Mouse (Mus musculus): ENCODE measurements at regions not wholly inside any gene's neighbourhood (a gene's known extent, or its start where the extent isn't known, plus 50 kb on each side); places are given as distances from the start of the nearest gene placed in this dataset.

DNA sequence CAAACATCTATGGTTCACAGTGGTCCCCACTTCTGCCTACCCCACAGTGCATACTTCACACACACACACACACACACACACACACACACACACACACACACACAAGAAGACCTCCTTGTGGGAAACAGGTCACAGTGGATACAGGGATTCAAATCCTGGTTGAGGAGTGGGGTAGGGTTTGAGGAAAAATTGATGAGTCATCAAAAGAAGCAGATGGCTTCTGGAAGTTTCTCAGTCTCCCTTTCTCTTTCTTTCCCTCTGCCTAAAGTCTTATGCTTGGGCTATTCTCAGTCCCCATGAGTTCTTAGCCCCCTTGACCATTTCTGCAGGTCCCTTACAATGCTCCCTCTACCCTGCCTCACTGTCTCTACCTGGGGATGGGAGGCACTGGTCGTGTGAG lies 56.4 kb downstream of the Rassf10 start:
- Histone ChIP-seq H3K27ac (ENCODE audit: low read depth, low read length) (no peak overlapping the region), H3K9me3 (ENCODE audit: control insufficient read depth, low read length) (no peaks in the 10 kb centered on the region), H3K4me2 (replicated peaks; ENCODE audit: low read depth, low read length) (no peak overlapping the region), H3K4me3 (ENCODE audit: low read depth, low read length) (no peak overlapping the region), H3K27me3 (ENCODE audit: control insufficient read depth, insufficient read depth, low read length) (no peaks in the 10 kb centered on the region), H3K4me1 (replicated peaks; ENCODE audit: control insufficient read depth, insufficient read depth, low read length) (no peaks in the 10 kb centered on the region), H3K9ac (ENCODE audit: low read depth, low read length) (no peak overlapping the region), H3K36me3 (ENCODE audit: control insufficient read depth, insufficient read depth, low read length) (no peaks in the 10 kb centered on the region)
- no peak for DNase-seq (ENCODE audit: low spot score)
- no peak for ATAC-seq (ENCODE audit: low FRiP score)
- 87% methylated on average over 1 of the region's 1 CpGs for WGBS

DNA sequence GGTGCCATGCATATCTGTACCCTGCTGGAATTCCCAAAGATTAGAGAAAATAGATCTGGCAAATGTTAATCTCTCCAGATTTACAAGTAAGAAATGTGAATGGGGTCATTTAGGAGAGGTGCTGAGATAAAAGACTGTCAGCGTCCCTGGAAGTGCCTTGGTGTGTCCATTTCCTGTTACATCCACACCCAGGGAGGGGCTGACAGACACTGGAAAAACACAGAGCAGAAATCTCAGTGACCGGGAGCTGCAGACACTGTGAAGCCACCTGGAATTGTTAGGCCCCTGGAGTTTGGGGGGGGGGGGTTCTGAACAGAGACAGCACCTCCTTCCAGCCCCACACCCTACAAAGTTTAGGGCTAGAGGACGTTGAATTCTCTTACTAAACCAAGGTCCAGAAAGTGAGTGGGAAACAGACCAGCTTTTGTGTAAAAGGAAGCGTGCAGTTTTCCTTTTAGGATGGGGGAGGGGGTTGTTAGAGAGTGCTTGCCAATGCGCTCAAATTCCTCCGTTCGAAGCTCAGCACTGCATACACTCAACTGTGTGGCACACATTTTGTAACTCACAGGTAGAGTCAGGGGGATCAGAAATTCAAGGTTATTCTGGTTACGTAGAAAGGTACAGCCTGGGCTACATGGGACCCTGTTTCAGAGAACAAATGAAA lies 63.5 kb downstream of the Rassf10 start:
- no peak overlapping the region for H3K4me2 ChIP-seq (replicated peaks; ENCODE audit: low read depth, low read length)
- H3K27ac ChIP-seq (ENCODE audit: low read depth, low read length): no peak overlapping the region
- H3K36me3 ChIP-seq (ENCODE audit: control insufficient read depth, insufficient read depth, low read length): no peaks in the 10 kb centered on the region
- no peaks in the 10 kb centered on the region for H3K9me3 ChIP-seq (ENCODE audit: control insufficient read depth, low read length)
- WGBS: 48% methylated on average over 8 of the region's 8 CpGs
- no peaks in the 10 kb centered on the region for H3K27me3 ChIP-seq (ENCODE audit: control insufficient read depth, insufficient read depth, low read length)
- H3K4me1 ChIP-seq (replicated peaks; ENCODE audit: control insufficient read depth, insufficient read depth, low read length): no peaks in the 10 kb centered on the region
- H3K9ac ChIP-seq (ENCODE audit: low read depth, low read length): no peak overlapping the region
- no peak for ATAC-seq (ENCODE audit: low FRiP score)
- no peak overlapping the region for H3K4me3 ChIP-seq (ENCODE audit: low read depth, low read length)
- peak; percentile 5 for DNase-seq (ENCODE audit: low spot score)

DNA sequence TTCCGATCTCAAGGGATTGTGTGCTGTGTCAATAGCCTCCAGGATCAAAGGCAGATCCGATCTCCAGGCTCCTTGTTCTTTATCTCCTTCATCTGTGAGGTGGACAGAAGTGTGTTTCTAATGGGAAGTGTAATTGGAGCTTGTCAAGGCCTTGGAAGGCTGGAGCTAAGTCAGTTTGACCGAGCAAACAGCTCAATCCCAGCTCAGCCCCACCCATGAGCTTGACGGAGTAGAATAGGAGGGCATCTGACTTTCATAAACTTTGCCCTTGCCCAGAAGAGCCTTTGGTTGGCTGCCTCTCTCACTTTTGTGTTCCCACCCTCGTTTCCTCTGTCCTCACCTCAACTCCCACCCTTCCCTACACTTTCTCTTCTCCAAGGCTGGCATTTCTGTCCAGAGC lies 67.7 kb downstream of the Rassf10 start:
- H3K36me3 ChIP-seq (ENCODE audit: control insufficient read depth, insufficient read depth, low read length): no peaks in the 10 kb centered on the region
- 54% methylated on average over 5 of the region's 5 CpGs for WGBS
- no peaks in the 10 kb centered on the region for H3K27me3 ChIP-seq (ENCODE audit: control insufficient read depth, insufficient read depth, low read length)
- no peak overlapping the region for H3K4me2 ChIP-seq (replicated peaks; ENCODE audit: low read depth, low read length)
- H3K4me3 ChIP-seq (ENCODE audit: low read depth, low read length): no peak overlapping the region
- DNase-seq (ENCODE audit: low spot score) (no peak), ATAC-seq (ENCODE audit: low FRiP score) (no peak)
- H3K4me1 ChIP-seq (replicated peaks; ENCODE audit: control insufficient read depth, insufficient read depth, low read length): no peaks in the 10 kb centered on the region
- H3K9me3 ChIP-seq (ENCODE audit: control insufficient read depth, low read length): no peaks in the 10 kb centered on the region
- H3K27ac ChIP-seq (ENCODE audit: low read depth, low read length): no peak overlapping the region
- H3K9ac ChIP-seq (ENCODE audit: low read depth, low read length): no peak overlapping the region

DNA sequence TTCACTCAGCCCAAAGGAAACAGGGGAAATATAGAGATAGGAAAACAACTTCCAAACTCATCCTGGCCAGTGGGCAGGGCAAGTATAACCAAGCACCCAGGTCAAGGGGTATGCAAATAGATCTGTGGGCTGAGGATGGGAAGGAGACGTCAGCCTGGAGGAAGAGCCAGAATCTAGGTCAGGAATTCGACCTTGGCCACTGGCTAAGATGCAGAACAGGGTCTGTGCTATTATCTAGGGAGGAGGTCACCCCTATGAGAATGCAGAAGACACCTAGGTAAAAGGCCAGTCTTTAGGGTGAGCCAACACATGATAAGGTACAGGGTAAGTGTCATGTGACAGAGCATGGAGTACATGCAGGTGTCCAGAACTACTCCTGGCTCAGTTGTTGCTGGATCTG lies 68.8 kb downstream of the Rassf10 start:
- Histone ChIP-seq H3K9me3 (ENCODE audit: control insufficient read depth, low read length) (no peaks in the 10 kb centered on the region), H3K4me1 (replicated peaks; ENCODE audit: control insufficient read depth, insufficient read depth, low read length) (no peaks in the 10 kb centered on the region), H3K4me2 (replicated peaks; ENCODE audit: low read depth, low read length) (no peak overlapping the region), H3K36me3 (ENCODE audit: control insufficient read depth, insufficient read depth, low read length) (no peaks in the 10 kb centered on the region), H3K9ac (ENCODE audit: low read depth, low read length) (no peak overlapping the region), H3K4me3 (ENCODE audit: low read depth, low read length) (no peak overlapping the region), H3K27ac (ENCODE audit: low read depth, low read length) (no peak overlapping the region), H3K27me3 (ENCODE audit: control insufficient read depth, insufficient read depth, low read length) (no peaks in the 10 kb centered on the region)
- no peak for DNase-seq (ENCODE audit: low spot score)
- 46% methylated on average over 2 of the region's 2 CpGs for WGBS
- no peak for ATAC-seq (ENCODE audit: low FRiP score)

DNA sequence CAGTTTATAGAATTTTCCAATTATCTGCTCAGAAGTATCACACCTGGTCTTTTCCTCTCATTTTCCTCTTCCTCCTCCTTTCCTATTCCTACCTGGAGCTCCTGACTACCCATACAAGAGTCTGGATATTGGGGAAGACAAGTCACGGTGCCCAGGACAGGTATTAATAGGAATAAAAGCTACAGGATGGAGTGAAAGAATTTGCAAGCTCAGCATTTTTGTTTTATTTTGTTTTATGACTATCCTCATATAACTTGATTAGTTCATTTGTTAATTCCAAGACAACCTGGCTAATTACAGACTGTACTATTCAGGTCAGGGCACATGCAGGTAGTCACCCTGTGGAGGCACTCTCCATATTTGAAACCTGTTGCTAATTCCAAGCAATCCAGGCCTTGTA lies 72.0 kb downstream of the Rassf10 start:
- H3K4me2 ChIP-seq (replicated peaks; ENCODE audit: low read depth, low read length): no peak overlapping the region
- H3K36me3 ChIP-seq (ENCODE audit: control insufficient read depth, insufficient read depth, low read length): no peaks in the 10 kb centered on the region
- no peaks in the 10 kb centered on the region for H3K27me3 ChIP-seq (ENCODE audit: control insufficient read depth, insufficient read depth, low read length)
- no peak overlapping the region for H3K9ac ChIP-seq (ENCODE audit: low read depth, low read length)
- no peak overlapping the region for H3K27ac ChIP-seq (ENCODE audit: low read depth, low read length)
- ATAC-seq (ENCODE audit: low FRiP score): no peak
- no peaks in the 10 kb centered on the region for H3K9me3 ChIP-seq (ENCODE audit: control insufficient read depth, low read length)
- DNase-seq (ENCODE audit: low spot score): no peak
- 97% methylated on average over 1 of the region's 1 CpGs for WGBS
- no peaks in the 10 kb centered on the region for H3K4me1 ChIP-seq (replicated peaks; ENCODE audit: control insufficient read depth, insufficient read depth, low read length)
- no peak overlapping the region for H3K4me3 ChIP-seq (ENCODE audit: low read depth, low read length)

DNA sequence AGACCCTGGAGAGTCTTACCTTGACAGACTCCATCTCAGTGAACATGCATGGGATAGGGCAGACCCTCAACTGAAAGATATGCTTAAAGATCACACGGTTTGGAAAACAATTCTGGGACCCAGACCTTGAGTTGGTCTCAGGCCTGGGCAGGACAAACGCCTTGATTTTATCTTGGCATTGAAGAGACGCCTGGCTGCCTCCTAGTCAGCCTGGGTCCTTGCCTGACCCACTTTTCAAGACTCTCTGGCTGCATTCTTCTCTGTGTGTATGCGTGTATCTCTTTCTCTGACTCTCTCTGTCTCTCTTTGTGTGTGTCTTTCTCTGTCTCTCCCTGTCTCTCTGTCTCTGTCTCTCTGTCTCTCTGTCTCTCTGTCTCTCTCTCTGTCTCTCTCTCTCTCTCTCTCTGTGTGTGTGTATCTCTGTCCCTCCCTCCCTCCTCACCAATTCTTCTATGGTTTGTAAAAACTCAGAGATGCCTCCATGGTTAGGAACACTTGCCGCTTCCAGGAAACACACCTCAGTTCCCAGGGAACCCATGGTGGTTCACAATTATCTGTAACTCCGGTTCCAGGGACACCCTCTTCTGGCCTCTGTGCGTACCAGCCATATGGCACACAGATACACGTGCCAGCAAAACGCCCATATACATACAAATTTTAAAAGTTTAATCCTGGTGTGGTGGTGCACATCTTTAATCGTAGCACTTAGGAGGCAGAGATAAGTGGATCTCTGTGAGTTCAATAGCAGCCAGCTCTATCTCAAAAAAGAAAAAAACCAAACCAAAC lies 72.7 kb downstream of the Rassf10 start:
- no peak for DNase-seq (ENCODE audit: low spot score)
- H3K36me3 ChIP-seq (ENCODE audit: control insufficient read depth, insufficient read depth, low read length): no peaks in the 10 kb centered on the region
- no peaks in the 10 kb centered on the region for H3K27me3 ChIP-seq (ENCODE audit: control insufficient read depth, insufficient read depth, low read length)
- WGBS: 91% methylated on average over 10 of the region's 10 CpGs
- no peak overlapping the region for H3K27ac ChIP-seq (ENCODE audit: low read depth, low read length)
- no peak overlapping the region for H3K9ac ChIP-seq (ENCODE audit: low read depth, low read length)
- no peaks in the 10 kb centered on the region for H3K4me1 ChIP-seq (replicated peaks; ENCODE audit: control insufficient read depth, insufficient read depth, low read length)
- H3K4me2 ChIP-seq (replicated peaks; ENCODE audit: low read depth, low read length): no peak overlapping the region
- no peak overlapping the region for H3K4me3 ChIP-seq (ENCODE audit: low read depth, low read length)
- ATAC-seq (ENCODE audit: low FRiP score): no peak
- H3K9me3 ChIP-seq (ENCODE audit: control insufficient read depth, low read length): no peaks in the 10 kb centered on the region

DNA sequence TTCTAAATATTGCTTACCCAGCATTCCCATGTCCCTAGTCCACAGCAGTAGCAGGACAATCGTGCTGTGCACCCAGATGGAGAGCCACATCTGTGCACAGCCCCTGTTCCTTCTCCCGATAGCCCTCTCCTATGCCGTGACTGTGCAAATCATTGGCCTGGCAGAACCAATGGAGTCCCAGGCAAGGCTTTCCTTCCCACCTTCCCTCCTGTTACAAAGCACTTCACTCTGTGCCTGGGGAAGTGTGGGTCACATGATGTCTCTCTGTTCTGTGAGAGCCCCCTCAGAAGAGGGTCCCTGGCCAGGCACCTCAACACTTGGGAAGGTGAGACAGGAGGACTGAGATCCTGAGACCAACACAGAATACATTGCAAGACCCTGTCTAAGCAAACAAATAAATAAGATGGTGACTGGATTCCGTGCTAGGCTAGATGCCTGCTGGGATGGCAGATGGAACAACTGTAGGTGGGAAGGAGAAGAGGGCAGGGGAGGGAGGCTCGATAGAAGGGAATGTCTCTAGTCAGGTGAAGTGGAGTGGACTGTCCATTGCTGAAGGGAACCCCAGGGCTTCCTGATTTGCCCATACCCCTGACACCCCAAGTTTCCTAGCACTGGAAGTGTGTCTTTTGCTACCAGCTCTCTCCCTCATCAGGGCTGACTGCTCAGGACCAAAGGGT lies 73.5 kb downstream of the Rassf10 start:
- DNase-seq (ENCODE audit: low spot score) (no peak), ATAC-seq (ENCODE audit: low FRiP score) (no peak)
- Histone ChIP-seq H3K4me1 (replicated peaks; ENCODE audit: control insufficient read depth, insufficient read depth, low read length) (no peaks in the 10 kb centered on the region), H3K9me3 (ENCODE audit: control insufficient read depth, low read length) (no peaks in the 10 kb centered on the region), H3K9ac (ENCODE audit: low read depth, low read length) (no peak overlapping the region), H3K36me3 (ENCODE audit: control insufficient read depth, insufficient read depth, low read length) (no peaks in the 10 kb centered on the region), H3K4me2 (replicated peaks; ENCODE audit: low read depth, low read length) (no peak overlapping the region), H3K4me3 (ENCODE audit: low read depth, low read length) (no peak overlapping the region), H3K27ac (ENCODE audit: low read depth, low read length) (no peak overlapping the region), H3K27me3 (ENCODE audit: control insufficient read depth, insufficient read depth, low read length) (no peaks in the 10 kb centered on the region)
- WGBS: 66% methylated on average over 5 of the region's 5 CpGs

DNA sequence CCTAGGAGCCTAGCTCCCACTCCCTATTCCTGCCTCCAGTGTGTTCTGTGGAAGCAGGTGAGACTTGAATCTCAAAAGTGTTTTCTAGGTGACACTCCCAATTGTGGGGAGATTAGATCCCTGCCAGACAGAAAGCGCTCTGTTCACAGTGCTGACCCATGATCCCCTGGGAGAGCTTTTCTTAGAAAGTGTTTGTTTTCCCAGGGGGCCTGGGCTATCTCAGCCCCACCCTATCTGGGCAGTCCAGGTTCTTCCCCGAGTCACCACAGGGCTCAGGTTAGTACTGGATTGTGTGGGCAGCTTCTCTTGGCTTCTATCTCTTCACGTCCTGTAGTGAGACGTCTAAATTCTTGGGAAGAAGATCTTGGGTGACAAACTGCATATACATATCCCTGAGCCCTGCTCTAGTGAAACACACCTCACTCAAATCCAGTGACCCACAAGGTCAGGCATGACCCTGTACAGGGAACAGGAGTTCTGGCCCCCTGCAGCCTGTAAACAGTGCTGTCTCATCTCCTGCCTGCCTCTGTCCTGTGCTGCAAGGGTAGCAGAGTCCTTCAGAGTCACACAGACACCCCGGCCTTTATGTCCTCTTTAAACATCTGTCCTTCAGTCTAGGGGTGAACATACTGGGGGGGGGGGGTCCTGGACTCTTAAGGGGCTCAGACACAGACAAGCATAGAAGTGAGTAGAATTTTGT lies 76.4 kb downstream of the Rassf10 start:
- ATAC-seq (ENCODE audit: low FRiP score) (no peak), DNase-seq (ENCODE audit: low spot score) (no peak)
- H3K27ac ChIP-seq (ENCODE audit: low read depth, low read length): no peak overlapping the region
- H3K36me3 ChIP-seq (ENCODE audit: control insufficient read depth, insufficient read depth, low read length): no peaks in the 10 kb centered on the region
- no peak overlapping the region for H3K9ac ChIP-seq (ENCODE audit: low read depth, low read length)
- no peaks in the 10 kb centered on the region for H3K9me3 ChIP-seq (ENCODE audit: control insufficient read depth, low read length)
- no peak overlapping the region for H3K4me2 ChIP-seq (replicated peaks; ENCODE audit: low read depth, low read length)
- H3K4me1 ChIP-seq (replicated peaks; ENCODE audit: control insufficient read depth, insufficient read depth, low read length): no peaks in the 10 kb centered on the region
- 58% methylated on average over 5 of the region's 5 CpGs for WGBS
- H3K4me3 ChIP-seq (ENCODE audit: low read depth, low read length): no peak overlapping the region
- no peaks in the 10 kb centered on the region for H3K27me3 ChIP-seq (ENCODE audit: control insufficient read depth, insufficient read depth, low read length)
